Mouse (Mus musculus) G1E (cell line): ENCODE results near the gene Tbxa2r.

Experiments used
- CTCF ChIP-seq: IDR thresholded peaks from 2 replicates; pipeline ENCODE4 v1.5.1; 2012; ENCODE audit warnings: low read depth, low read length, inconsistent platforms, mixed read lengths
- GATA1 ChIP-seq: IDR thresholded peaks from 2 replicates; pipeline ENCODE4 v1.6.1; 2012; ENCODE audit warnings: borderline replicate concordance, low read length, inconsistent platforms, mixed read lengths
- POLR2AphosphoS5 ChIP-seq: IDR thresholded peaks from 2 replicates; pipeline ENCODE4 v1.6.1; 2012; ENCODE audit warnings: low read depth, low read length, inconsistent platforms; ENCODE audit not compliant: insufficient replicate concordance

DNA sequence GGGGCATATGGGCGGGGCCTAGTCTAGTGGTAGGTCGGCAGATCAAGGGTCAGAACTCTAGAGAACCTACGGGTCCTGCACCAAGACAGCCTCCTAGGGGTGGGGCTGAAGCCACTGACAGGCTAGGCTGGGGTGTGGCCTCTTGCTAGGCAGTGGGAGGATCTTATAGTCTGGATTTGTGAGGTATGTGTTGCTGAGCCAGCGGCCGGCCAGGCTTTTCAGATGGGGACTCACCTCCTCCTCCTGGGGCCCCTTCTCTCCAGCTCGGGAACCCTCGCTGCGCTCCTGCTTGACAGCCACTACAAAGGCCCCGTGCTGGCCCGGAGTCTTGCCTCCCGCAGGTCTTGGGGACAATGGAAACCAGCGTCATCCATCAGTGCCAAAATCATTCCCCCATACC lies 20.6 kb downstream of the Tbxa2r start:
- TF ChIP-seq CTCF: no peak
- no peak for TF ChIP-seq GATA1
- no peak for TF ChIP-seq POLR2AphosphoS5
